Mouse (Mus musculus) heart, adult 2 months (tissue): ENCODE data around the gene Rnf207. TPM values are rescaled to one million over a fixed set of nuclear protein-coding genes. Genes with fewer than 3 reads are reported as not detected.
A peak's percentile ranks its signal among the peaks of the same experiment; 100 is the strongest.

Source experiments
- DNase-seq, 2 experiments: peaks; one replicate each; pipeline ENCODE4 v3.0.0; 2021
- H3K27ac ChIP-seq: fragments of 200-600 bp; 2 replicates; pipeline ENCODE4 v1.8.1; 2022
- H3K27me3 ChIP-seq: fragments of 200-500 bp; 2 replicates; pipeline ENCODE4 v1.6.1; 2012; ENCODE audit warnings: mild to moderate bottlenecking, low read length, inconsistent platforms, mixed read lengths; ENCODE audit not compliant: control insufficient read depth, insufficient read depth
- H3K36me3 ChIP-seq: fragments of 200-500 bp; 2 replicates; pipeline ENCODE4 v1.6.1; 2012; ENCODE audit warnings: low read length, inconsistent platforms; ENCODE audit not compliant: control insufficient read depth, insufficient read depth
- H3K4me1 ChIP-seq: fragments of 200-500 bp; 2 replicates; pipeline ENCODE4 v1.6.1; 2011; ENCODE audit warnings: low read length; ENCODE audit not compliant: control insufficient read depth, insufficient read depth
- H3K4me3 ChIP-seq: fragments of 200-600 bp; 2 replicates; pipeline ENCODE4 v1.8.1; 2022
- H3K79me2 ChIP-seq: fragments of 200-500 bp; replicated peaks from 2 replicates; pipeline ENCODE4 v1.6.1; 2012; ENCODE audit warnings: mild to moderate bottlenecking, inconsistent platforms, low read length, moderate library complexity, mixed read lengths; ENCODE audit not compliant: control insufficient read depth, insufficient read depth
- H3K9ac ChIP-seq: fragments of 200-500 bp; 2 replicates; pipeline ENCODE4 v1.6.1; 2012; ENCODE audit warnings: low read depth, mild to moderate bottlenecking, control low read depth, inconsistent platforms, low read length, mixed read lengths
- CTCF ChIP-seq: fragments of 200-600 bp; IDR thresholded peaks from 2 replicates; pipeline ENCODE4 v1.8.1; 2022; ENCODE audit warnings: antibody characterized with exemption, mild to moderate bottlenecking, moderate library complexity
- EP300 ChIP-seq: fragments of 200-500 bp; IDR thresholded peaks from 2 replicates; pipeline ENCODE4 v1.6.1; 2011; ENCODE audit warnings: low read depth, low read length, control low read depth; ENCODE audit not compliant: insufficient read depth
- POLR2A ChIP-seq: fragments of 200-500 bp; IDR thresholded peaks from 2 replicates; pipeline ENCODE4 v1.6.1; 2011; ENCODE audit warnings: mild to moderate bottlenecking, low read depth, low read length, control low read depth; ENCODE audit not compliant: insufficient read depth
- WGBS: fragments of 180-500 bp; shearing (Covaris S2); methylation state at CpG from one replicate; pipeline ENCODE4 v1.1.7; 2018; 5-methylcytosine and 5-hydroxymethylcytosine counted together
- intact Hi-C: fragments of 180-260 bp; cut with DNase I; formaldehyde crosslinking; loops from one replicate; pipeline ENCODE4 v1.15.1; 2025
- polyA plus RNA-seq: library from polyadenylated mRNA; depleted of rRNA; stranded (reverse); fragments of >200 nt; gene quantifications from 2 replicates; pipeline ENCODE4 v1.2.3, GENCODE M21; 2012
- total RNA-seq, 2 experiments: library from RNA; stranded (reverse); gene quantifications; 2 replicates each; pipeline ENCODE4 v1.2.3; 2021

Rnf207 gene
- total and polyA plus RNA-seq, 3 experiments: 34.5 to 155 (median 47.7) TPM

DNA sequence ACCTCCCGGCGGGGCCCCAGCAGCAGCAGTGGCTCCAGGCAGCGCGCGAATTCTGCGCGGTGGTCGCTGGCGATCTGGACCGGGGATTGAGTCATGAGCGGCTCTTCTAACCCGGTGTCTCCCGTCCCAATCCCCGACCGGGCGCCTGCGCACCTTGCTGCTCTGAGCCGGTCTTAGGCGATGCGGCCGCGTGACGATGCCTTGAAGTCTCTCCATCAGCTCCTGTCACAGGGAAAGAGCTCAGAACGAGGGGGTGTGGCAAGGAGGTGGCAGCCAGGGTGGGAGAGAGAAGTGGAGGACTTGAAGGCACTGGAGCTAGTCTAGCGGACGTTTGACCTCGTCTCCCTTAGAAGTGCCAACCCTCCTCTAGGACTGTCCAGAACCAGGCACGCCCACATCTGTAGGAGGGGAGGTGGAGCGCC lies 5.6 kb downstream of the Rnf207 start:
- DNase-seq: no peak
- no peak for TF ChIP-seq CTCF
- no peak for TF ChIP-seq EP300
- no peak for TF ChIP-seq POLR2A
- Histone ChIP-seq H3K27ac (no peak overlapping the region), H3K4me3 (peak overlapping the region; percentile 31), H3K27me3 (peaks cover 1% of the 10 kb centered on the region; the same call in 1 of the 2 replicates), H3K79me2 (no peaks in the 10 kb centered on the region), H3K4me1 (no peaks in the 10 kb centered on the region), H3K36me3 (no peaks in the 10 kb centered on the region), H3K9ac (peak overlapping the region; percentile 12; the same call in 1 of the 2 replicates)
- intact Hi-C loops: no loop called here
- WGBS: 18% methylated on average over 29 of the region's 29 CpGs

DNA sequence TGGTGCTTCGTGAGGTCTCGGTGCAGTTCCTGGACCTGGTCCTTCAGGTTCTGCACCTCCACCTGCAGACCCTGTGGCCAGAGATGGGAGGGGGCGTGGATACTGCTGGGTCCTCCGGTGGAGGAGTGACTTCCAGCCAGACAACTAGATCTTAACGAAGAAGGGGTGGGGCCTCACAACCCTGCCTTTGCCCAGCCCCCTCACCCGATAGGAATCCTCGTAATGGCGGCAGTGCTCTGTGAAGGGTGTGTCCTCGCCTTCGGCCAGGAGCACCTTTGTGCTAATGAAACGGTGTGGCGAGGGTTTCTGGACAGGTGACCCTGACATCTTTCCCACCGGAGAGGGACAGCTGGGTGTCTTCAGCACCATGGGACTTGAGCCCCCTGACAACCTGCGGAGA lies 6.6 kb downstream of the Rnf207 start:
- H3K27ac ChIP-seq: no peak overlapping the region
- H3K36me3 ChIP-seq: no peaks in the 10 kb centered on the region
- peaks cover 1% of the 10 kb centered on the region; the same call in 1 of the 2 replicates for H3K27me3 ChIP-seq
- no peaks in the 10 kb centered on the region for H3K4me1 ChIP-seq
- DNase-seq: no peak
- 18% methylated on average over 14 of the region's 14 CpGs for WGBS
- TF ChIP-seq EP300 (no peak), CTCF (no peak), POLR2A (no peak)
- no peak overlapping the region for H3K4me3 ChIP-seq
- H3K79me2 ChIP-seq: no peaks in the 10 kb centered on the region
- intact Hi-C loops: no loop called here
- no peak overlapping the region for H3K9ac ChIP-seq

DNA sequence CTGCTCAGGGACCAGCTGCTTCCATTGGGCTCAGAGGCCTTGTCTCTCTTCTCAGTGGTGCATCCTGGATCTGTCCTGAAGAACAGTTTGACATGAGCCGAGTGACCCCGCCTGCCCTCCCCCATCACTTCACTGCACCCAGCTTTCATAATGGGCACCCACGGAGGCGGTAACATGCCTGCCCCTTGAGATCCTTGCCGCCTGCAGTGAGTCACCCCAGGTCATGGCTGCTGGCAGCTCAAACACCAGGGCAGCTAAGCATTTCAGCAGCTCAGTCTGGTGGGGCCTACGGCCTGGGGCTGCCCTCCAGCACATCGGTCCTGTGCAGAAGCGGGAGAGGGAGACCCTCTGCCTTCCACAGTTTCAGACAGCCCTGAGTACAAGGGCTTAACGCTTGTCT lies 11.3 kb downstream of the Rnf207 start:
- Histone ChIP-seq H3K4me1 (no peaks in the 10 kb centered on the region), H3K4me3 (no peak overlapping the region), H3K79me2 (no peaks in the 10 kb centered on the region), H3K36me3 (no peaks in the 10 kb centered on the region), H3K27ac (no peak overlapping the region), H3K27me3 (no peaks in the 10 kb centered on the region), H3K9ac (no peak overlapping the region)
- intact Hi-C loops: no loop called here
- no peak for DNase-seq
- WGBS: 75% methylated on average over 9 of the region's 9 CpGs
- TF ChIP-seq CTCF (no peak), POLR2A (no peak)

GRCm38 (mm10) chr4:152305991-152306390 lies 12.8 kb downstream of the Rnf207 start:
- WGBS: 66% methylated on average over 6 of the region's 6 CpGs
- no peaks in the 10 kb centered on the region for H3K4me1 ChIP-seq
- no peaks in the 10 kb centered on the region for H3K79me2 ChIP-seq
- no peak overlapping the region for H3K9ac ChIP-seq
- DNase-seq: no peak
- TF ChIP-seq POLR2A (no peak), EP300 (no peak), CTCF (no peak)
- H3K36me3 ChIP-seq: no peaks in the 10 kb centered on the region
- H3K27ac ChIP-seq: no peak overlapping the region
- H3K27me3 ChIP-seq: no peaks in the 10 kb centered on the region
- H3K4me3 ChIP-seq: no peak overlapping the region
- intact Hi-C loops: no loop called here

- intact Hi-C loops: no loop called here
- TF ChIP-seq POLR2A: no peak
- no peak for TF ChIP-seq EP300
- TF ChIP-seq CTCF: no peak
- H3K27ac ChIP-seq: no peak overlapping the region
- no peaks in the 10 kb centered on the region for H3K79me2 ChIP-seq
- no peak overlapping the region for H3K9ac ChIP-seq
- no peaks in the 10 kb centered on the region for H3K36me3 ChIP-seq
- 73% methylated on average over 6 of the region's 6 CpGs for WGBS
- no peak overlapping the region for H3K4me3 ChIP-seq
- no peaks in the 10 kb centered on the region for H3K4me1 ChIP-seq
- DNase-seq: no peak
- no peaks in the 10 kb centered on the region for H3K27me3 ChIP-seq
These were observed 14.1 kb downstream of the Rnf207 start for GRCm38 (mm10) chr4:152304685-152305084.

DNA sequence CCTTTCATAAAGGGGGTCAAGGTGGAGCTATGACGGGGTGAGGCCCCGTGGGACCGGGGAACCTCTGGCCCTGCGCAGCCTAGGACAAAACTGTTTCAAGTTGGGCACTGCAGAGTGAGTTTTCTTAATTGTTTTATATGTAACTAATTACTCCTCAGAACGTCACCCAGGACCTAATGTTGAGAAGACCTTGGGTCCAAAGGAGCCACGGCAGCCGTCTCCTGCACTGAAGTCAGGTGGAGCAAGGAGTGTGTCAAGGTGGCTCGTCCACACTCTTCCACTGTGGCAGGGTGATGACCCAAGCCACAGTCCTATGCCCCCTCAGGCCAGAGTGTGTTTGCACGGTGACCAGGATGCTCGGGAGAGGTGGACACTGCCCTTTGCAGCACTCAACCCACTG lies 15.6 kb downstream of the Rnf207 start:
- Histone ChIP-seq H3K9ac (no peak overlapping the region), H3K36me3 (no peaks in the 10 kb centered on the region), H3K4me1 (no peaks in the 10 kb centered on the region; the same call in 1 of the 2 replicates), H3K27ac (no peak overlapping the region), H3K27me3 (no peaks in the 10 kb centered on the region), H3K79me2 (no peaks in the 10 kb centered on the region; the same call in 1 of the 2 replicates), H3K4me3 (no peak overlapping the region)
- no peak for DNase-seq
- TF ChIP-seq EP300 (no peak), POLR2A (no peak), CTCF (no peak)
- 92% methylated on average over 10 of the region's 10 CpGs for WGBS
- intact Hi-C loops: no loop called here
